Mouse (Mus musculus) lung, adult 2 months (tissue): ENCODE measurements around the gene Gm364.

ENCODE experiments used
- CTCF ChIP-seq: fragments of 200-500 bp; IDR thresholded peaks from 2 replicates; pipeline ENCODE4 v1.5.1; 2011; ENCODE audit warnings: mild to moderate bottlenecking, low read length, control low read depth; ENCODE audit not compliant: insufficient read depth
- POLR2A ChIP-seq: fragments of 200-500 bp; IDR thresholded peaks from 2 replicates; pipeline ENCODE4 v1.6.1; 2011; ENCODE audit warnings: low read depth, mild to moderate bottlenecking, control low read depth, low read length, borderline replicate concordance; ENCODE audit errors: extremely low read depth

- TF ChIP-seq CTCF (no peak), POLR2A (no peak)
These were observed 49.6 kb upstream of the Gm364 start for GRCm38 (mm10) chrX:57359316-57359715.
